Mouse (Mus musculus): ENCODE measurements around the gene Rbm25.

Gene Rbm25

GRCm38 (mm10) chr12:83726510-83727308 is 95.7 kb downstream of the Rbm25 start:
- DNase-seq (ENCODE audit: low read depth, low spot score), result no peak

GRCm38 (mm10) chr12:83732225-83732624 is 101.2 kb downstream of the Rbm25 start:
- DNase-seq (ENCODE audit: low read depth, low spot score), result no peak

All from skeletal muscle tissue, adult 2 months (tissue).